Comparison of ENCODE assay signal across 22 mouse cellular contexts in genomic region chr5:148331229-148331776, GRCm38 (mm10).
DNase-seq lines count a peak whose midpoint lies in the region; ATAC-seq lines count a peak whose summit lies in the region.
"Had no signal": no experiment of that assay in that cellular context is flagged by ENCODE, and none has a peak within 500 bp of the region (broad histone marks: within the 10 kb centered on the region; RNA-seq: fewer than 3 reads in every experiment).

No protein-coding gene starts in this region.

- 74% methylated on average over 11 of the region's 11 CpGs for WGBS in kidney, embryonic 15.5 days

- H3K27me3 ChIP-seq in kidney, embryonic 15.5 days, result no peaks in the 10 kb centered on the region
- H3K27me3 ChIP-seq: forebrain, embryonic 13.5 days; limb, embryonic 15.5 days; lung, embryonic 15.5 days; neural tube, embryonic 12.5 days had no signal

- DNase-seq in cerebellum, postnatal 10 days, result peak; percentile 34 to 36
- DNase-seq in cerebellum, adult 9-11 months, result no peak
- peak; percentile 5 for DNase-seq in kidney, postnatal 10 days
- DNase-seq in MN1 (ENCODE audit: low spot score), result peak; percentile 78
- peak; percentile 70 for DNase-seq in retina, postnatal 1 day
- DNase-seq: adrenal gland, postnatal 14 days; cerebellum, adult 9-10 months; gastrocnemius, adult 2 months; heart, postnatal 10 days; kidney, adult 2 months; kidney, postnatal 14 days had no signal

- no peak overlapping the region for H3K4me2 ChIP-seq in kidney, embryonic 15.5 days
- H3K4me2 ChIP-seq: forebrain, embryonic 13.5 days; limb, embryonic 15.5 days; lung, embryonic 15.5 days; neural tube, embryonic 12.5 days had no signal

- H3K4me3 ChIP-seq in kidney, embryonic 15.5 days (replicated peaks), result no peak overlapping the region
- H3K4me3 ChIP-seq: erythroblast, embryonic 14.5 days; forebrain, embryonic 13.5 days; gastrocnemius, adult 2 months; heart, embryonic 10.5 days; limb, embryonic 15.5 days; lung, embryonic 15.5 days; midbrain, embryonic 10.5 days; neural tube, embryonic 12.5 days had no signal

- no peak overlapping the region for H3K9ac ChIP-seq in kidney, embryonic 15.5 days
- H3K9ac ChIP-seq: forebrain, embryonic 13.5 days; limb, embryonic 15.5 days; liver, embryonic 14.5 days; lung, embryonic 15.5 days; neural tube, embryonic 12.5 days had no signal

- H3K36me3 ChIP-seq in kidney, embryonic 15.5 days, result peaks cover 37% of the 10 kb centered on the region

- ATAC-seq in kidney, embryonic 15.5 days (replicated peaks; ENCODE audit: low FRiP score), result no peak
- ATAC-seq in CD4-positive, CD25-positive, alpha-beta regulatory T cell, adult 4 months, result no peak
- ATAC-seq: forebrain, embryonic 13.5 days; inflammation-experienced regulatory T-cells, adult 6 months had no signal

- H3K27ac ChIP-seq in kidney, embryonic 15.5 days, result no peak overlapping the region
- H3K27ac ChIP-seq: forebrain, embryonic 13.5 days; gastrocnemius, adult 2 months; heart, embryonic 10.5 days; limb, embryonic 15.5 days; liver, embryonic 14.5 days; lung, embryonic 15.5 days; midbrain, embryonic 10.5 days; neural tube, embryonic 12.5 days had no signal

- 0 out of 2 replicates have a peak, but pooled peaks cover 2% of the 10 kb centered on the region for H3K4me1 ChIP-seq in kidney, embryonic 15.5 days
- H3K4me1 ChIP-seq: limb, embryonic 15.5 days; lung, embryonic 15.5 days; midbrain, embryonic 10.5 days; neural tube, embryonic 12.5 days had no signal

- H3K9me3 ChIP-seq in kidney, embryonic 15.5 days (replicated peaks), result no peaks in the 10 kb centered on the region
- H3K9me3 ChIP-seq: forebrain, embryonic 13.5 days; heart, embryonic 10.5 days; limb, embryonic 15.5 days; lung, embryonic 15.5 days; midbrain, embryonic 10.5 days; neural tube, embryonic 12.5 days had no signal
